Mouse (Mus musculus) midbrain, postnatal 0 days (tissue): ENCODE measurements around the gene Vps4b. TPM values are rescaled to one million over a fixed set of nuclear protein-coding genes. Genes with fewer than 3 reads are reported as not detected.

ENCODE experiments used
- ATAC-seq: fragments of 200-750 bp; cut with Nextera tagmentation; 2 replicates; pipeline ENCODE4 v1.8.0; 2017; ENCODE audit warnings: moderate number of reproducible peaks, mild to moderate bottlenecking, moderate TSS enrichment, moderate library complexity; ENCODE audit not compliant: low FRiP score
- DNase-seq: peaks from one replicate; pipeline ENCODE4 v3.0.0-alpha.2; 2015; ENCODE audit warnings: low spot score
- H3K27ac ChIP-seq: fragments of 300-500 bp; sonication (generic); 2 replicates; pipeline ENCODE4 v1.5.1; 2014; ENCODE audit warnings: low read depth, mild to moderate bottlenecking, low read length, mixed read lengths
- H3K27me3 ChIP-seq: fragments of 300-500 bp; sonication (generic); 2 replicates; pipeline ENCODE4 v1.6.1; 2014; ENCODE audit warnings: low read length, control low read depth, mixed read lengths; ENCODE audit not compliant: insufficient read depth
- H3K36me3 ChIP-seq: fragments of 300-500 bp; sonication (generic); 2 replicates; pipeline ENCODE4 v1.6.1; 2014; ENCODE audit warnings: low read length, control low read depth, mixed read lengths; ENCODE audit not compliant: insufficient read depth
- H3K4me1 ChIP-seq: fragments of 300-500 bp; sonication (generic); 2 replicates; pipeline ENCODE4 v1.6.1; 2014; ENCODE audit warnings: mild to moderate bottlenecking, control low read depth, antibody characterized with exemption, low read length, mixed read lengths; ENCODE audit not compliant: insufficient read depth
- H3K4me2 ChIP-seq: fragments of 300-500 bp; sonication (generic); 2 replicates; pipeline ENCODE4 v1.6.1; 2014; ENCODE audit warnings: low read depth, mild to moderate bottlenecking, low read length, mixed read lengths; ENCODE audit not compliant: poor library complexity, severe bottlenecking
- H3K4me3 ChIP-seq: fragments of 300-500 bp; sonication (generic); 2 replicates; pipeline ENCODE4 v1.5.1; 2014; ENCODE audit warnings: low read depth, mild to moderate bottlenecking, low read length, moderate library complexity
- H3K9ac ChIP-seq: fragments of 300-500 bp; sonication (generic); replicated peaks from 2 replicates; pipeline ENCODE4 v1.6.1; 2014; ENCODE audit warnings: mild to moderate bottlenecking, low read length, moderate library complexity, mixed read lengths; ENCODE audit not compliant: poor library complexity, severe bottlenecking
- H3K9me3 ChIP-seq: fragments of 300-500 bp; sonication (generic); 2 replicates; pipeline ENCODE4 v1.6.1; 2016; ENCODE audit warnings: low read length, control low read depth
- CTCF ChIP-seq: IDR thresholded peaks from 2 replicates; pipeline ENCODE4 v1.5.1; 2016; ENCODE audit warnings: antibody characterized with exemption, mild to moderate bottlenecking
- WGBS: fragments of 180-500 bp; shearing (Covaris S2); extraction: QIAGEN DNeasy Blood & Tissue Kit; methylation state at CpG from one replicate; pipeline ENCODE4 v1.1.7; 2014; 5-methylcytosine and 5-hydroxymethylcytosine counted together
- polyA plus RNA-seq: library from polyadenylated mRNA; unstranded; fragments of >200 nt; fragmentation: Nextera tagmentation; extraction: Ambion mirVana; gene quantifications from 2 replicates; pipeline ENCODE4 v1.2.1, GENCODE M21; 2015
- total RNA-seq: library from RNA; depleted of rRNA; stranded (reverse); fragments of >200 nt; gene quantifications from 2 replicates; pipeline ENCODE4 v1.2.3, GENCODE M21; 2014

Gene Vps4b
- total and polyA plus RNA-seq, 2 experiments from 2014 or later: 20.1 to 23.1 TPM

GRCm38 (mm10) chr1:106814864-106815263, 18.3 kb upstream of the Vps4b start:
- H3K36me3 ChIP-seq: no peaks in the 10 kb centered on the region
- WGBS: 68% methylated on average over 5 of the region's 5 CpGs
- no peak overlapping the region for H3K27ac ChIP-seq
- DNase-seq: no peak
- no peak overlapping the region for H3K4me3 ChIP-seq
- no peak overlapping the region for H3K9ac ChIP-seq
- ATAC-seq: no peak
- TF ChIP-seq CTCF: no peak
- no peaks in the 10 kb centered on the region for H3K4me1 ChIP-seq
- no peaks in the 10 kb centered on the region for H3K9me3 ChIP-seq
- no peak overlapping the region for H3K4me2 ChIP-seq
- no peaks in the 10 kb centered on the region for H3K27me3 ChIP-seq

- ATAC-seq (no peak), DNase-seq (no peak)
- Histone ChIP-seq H3K4me3 (no peak overlapping the region), H3K9ac (no peak overlapping the region), H3K27ac (no peak overlapping the region), H3K9me3 (no peaks in the 10 kb centered on the region), H3K4me2 (no peak overlapping the region), H3K36me3 (no peaks in the 10 kb centered on the region), H3K4me1 (peaks cover 3% of the 10 kb centered on the region; the same call in 1 of the 2 replicates), H3K27me3 (no peaks in the 10 kb centered on the region)
- TF ChIP-seq CTCF: peak; percentile 23; the same call in 1 of the 2 replicates
- 86% methylated on average over 3 of the region's 3 CpGs for WGBS
Observed at GRCm38 (mm10) chr1:106799931-106800330, 3.4 kb upstream of the Vps4b start.

- TF ChIP-seq CTCF: no peak
- Histone ChIP-seq H3K36me3 (no peaks in the 10 kb centered on the region), H3K9ac (no peak overlapping the region), H3K4me2 (no peak overlapping the region), H3K4me1 (peaks cover 3% of the 10 kb centered on the region; the same call in 1 of the 2 replicates), H3K4me3 (no peak overlapping the region), H3K27ac (no peak overlapping the region), H3K9me3 (no peaks in the 10 kb centered on the region), H3K27me3 (no peaks in the 10 kb centered on the region)
- ATAC-seq (no peak), DNase-seq (no peak)
- 51% methylated on average over 1 of the region's 1 CpGs for WGBS
Observed at GRCm38 (mm10) chr1:106799406-106799805, 2.9 kb upstream of the Vps4b start.

- peak overlapping the region; percentile 52 for H3K4me2 ChIP-seq
- no peaks in the 10 kb centered on the region for H3K36me3 ChIP-seq
- H3K27me3 ChIP-seq: no peaks in the 10 kb centered on the region
- peak overlapping the region; percentile 88; the same call in 1 of the 2 replicates for H3K9ac ChIP-seq
- 64% methylated on average over 7 of the region's 7 CpGs for WGBS
- no peak for TF ChIP-seq CTCF
- ATAC-seq (0 out of 2 replicates have a peak, but pooled peaks have one; percentile 43), DNase-seq (no peak)
- peaks cover 3% of the 10 kb centered on the region; the same call in 1 of the 2 replicates for H3K4me1 ChIP-seq
- H3K4me3 ChIP-seq: peak overlapping the region; percentile 89
- H3K27ac ChIP-seq: no peak overlapping the region
- no peaks in the 10 kb centered on the region for H3K9me3 ChIP-seq
Observed at GRCm38 (mm10) chr1:106796987-106797779, 655 bp upstream of the Vps4b start.

- peak; percentile 22 for DNase-seq
- WGBS: 4% methylated on average over 45 of the region's 51 CpGs
- H3K4me2 ChIP-seq: peak overlapping the region; percentile 61
- H3K4me1 ChIP-seq: peaks cover 3% of the 10 kb centered on the region; the same call in 1 of the 2 replicates
- peak overlapping the region; percentile 88 for H3K9ac ChIP-seq
- H3K36me3 ChIP-seq: no peaks in the 10 kb centered on the region
- ATAC-seq: peak; percentile 85
- TF ChIP-seq CTCF: no peak
- H3K27ac ChIP-seq: peak overlapping the region; percentile 71
- no peaks in the 10 kb centered on the region for H3K27me3 ChIP-seq
- no peaks in the 10 kb centered on the region for H3K9me3 ChIP-seq
- H3K4me3 ChIP-seq: peak overlapping the region; percentile 89
Observed at GRCm38 (mm10) chr1:106795634-106796541, 640 bp downstream of the Vps4b start.
